Mouse (Mus musculus) heart, postnatal 0 days (tissue): ENCODE data around the gene Atic. TPM values are rescaled to one million over a fixed set of nuclear protein-coding genes. Genes with fewer than 3 reads are reported as not detected.

ENCODE experiments used
- ATAC-seq: fragments of 200-750 bp; cut with Nextera tagmentation; 2 replicates; pipeline ENCODE4 v1.8.0; 2017; ENCODE audit warnings: low read depth, moderate number of reproducible peaks, moderate library complexity; ENCODE audit not compliant: insufficient read depth
- DNase-seq: peaks from one replicate; pipeline ENCODE4 v3.0.0-alpha.2; 2016; ENCODE audit warnings: low spot score
- H3K27ac ChIP-seq: fragments of 300-500 bp; sonication (generic); 2 replicates; pipeline ENCODE4 v1.5.1; 2014; ENCODE audit warnings: low read depth, mild to moderate bottlenecking
- H3K27me3 ChIP-seq: fragments of 300-500 bp; sonication (generic); 2 replicates; pipeline ENCODE4 v1.6.1; 2014; ENCODE audit warnings: low read length, mixed read lengths; ENCODE audit not compliant: control insufficient read depth, insufficient read depth
- H3K36me3 ChIP-seq: fragments of 300-500 bp; sonication (generic); replicated peaks from 2 replicates; pipeline ENCODE4 v1.6.1; 2014; ENCODE audit warnings: low read length, mixed read lengths; ENCODE audit not compliant: control insufficient read depth, insufficient read depth
- H3K4me1 ChIP-seq: fragments of 300-500 bp; sonication (generic); 2 replicates; pipeline ENCODE4 v1.6.1; 2014; ENCODE audit warnings: antibody characterized with exemption; ENCODE audit not compliant: control insufficient read depth, insufficient read depth
- H3K4me2 ChIP-seq: fragments of 300-500 bp; sonication (generic); 2 replicates; pipeline ENCODE4 v1.6.1; 2014; ENCODE audit warnings: low read depth, mild to moderate bottlenecking, low read length, moderate library complexity
- H3K4me3 ChIP-seq: fragments of 300-500 bp; sonication (generic); 2 replicates; pipeline ENCODE4 v1.5.1; 2014; ENCODE audit warnings: low read depth, low read length
- H3K9ac ChIP-seq: fragments of 300-500 bp; sonication (generic); replicated peaks from 2 replicates; pipeline ENCODE4 v1.6.1; 2014; ENCODE audit warnings: low read depth, low read length, mixed read lengths
- H3K9me3 ChIP-seq: fragments of 300-500 bp; sonication (generic); replicated peaks from 2 replicates; pipeline ENCODE4 v1.6.1; 2016; ENCODE audit warnings: low read length; ENCODE audit not compliant: control insufficient read depth
- CTCF ChIP-seq: IDR thresholded peaks from 2 replicates; pipeline ENCODE4 v1.5.1; 2016; ENCODE audit warnings: antibody characterized with exemption, control low read depth, low read depth
- EP300 ChIP-seq: IDR thresholded peaks from 2 replicates; pipeline ENCODE4 v1.6.1; 2016; ENCODE audit warnings: antibody characterized with exemption, low read depth
- WGBS: fragments of 180-500 bp; shearing (Covaris S2); extraction: QIAGEN DNeasy Blood & Tissue Kit; methylation state at CpG from one replicate; pipeline ENCODE4 v1.1.7; 2014; 5-methylcytosine and 5-hydroxymethylcytosine counted together
- polyA plus RNA-seq: library from polyadenylated mRNA; unstranded; fragments of >200 nt; fragmentation: Nextera tagmentation; extraction: Ambion mirVana; gene quantifications from 2 replicates; pipeline ENCODE4 v1.2.1, GENCODE M21; 2015
- total RNA-seq: library from RNA; depleted of rRNA; stranded (reverse); fragments of >200 nt; gene quantifications from 2 replicates; pipeline ENCODE4 v1.2.3, GENCODE M21; 2014; ENCODE audit warnings: low replicate concordance

The Atic gene
- total and polyA plus RNA-seq, 2 experiments from 2014 or later = 23.3 to 29.5 TPM

DNA sequence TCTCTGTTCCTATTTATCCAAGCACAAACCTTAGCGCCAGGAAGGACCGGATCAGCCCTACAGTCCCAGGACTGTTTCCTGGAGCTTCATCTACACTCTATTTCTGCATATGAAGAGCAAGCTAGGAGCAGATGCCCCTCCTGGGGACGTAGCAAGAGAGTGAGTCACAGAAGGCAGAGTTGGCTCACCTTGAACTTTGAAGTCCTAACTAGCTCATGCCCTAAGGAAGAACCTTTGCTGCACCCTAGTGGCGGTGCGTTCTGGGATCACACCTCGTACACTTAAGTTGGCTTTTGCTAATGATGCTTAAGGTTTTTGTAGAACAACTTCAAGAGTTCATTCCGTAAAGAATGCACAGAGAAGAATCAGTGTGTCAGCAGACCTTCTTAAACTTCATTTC lies 25.3 kb upstream of the Atic start:
- Histone ChIP-seq H3K4me2 (no peak overlapping the region), H3K9ac (no peak overlapping the region), H3K4me1 (no peaks in the 10 kb centered on the region), H3K4me3 (no peak overlapping the region), H3K27me3 (no peaks in the 10 kb centered on the region), H3K27ac (no peak overlapping the region), H3K36me3 (no peaks in the 10 kb centered on the region), H3K9me3 (no peaks in the 10 kb centered on the region)
- TF ChIP-seq CTCF (peak; percentile 81), EP300 (no peak)
- DNase-seq (peak; percentile 43), ATAC-seq (no peak)
- WGBS = 21% methylated on average over 7 of the region's 7 CpGs

DNA sequence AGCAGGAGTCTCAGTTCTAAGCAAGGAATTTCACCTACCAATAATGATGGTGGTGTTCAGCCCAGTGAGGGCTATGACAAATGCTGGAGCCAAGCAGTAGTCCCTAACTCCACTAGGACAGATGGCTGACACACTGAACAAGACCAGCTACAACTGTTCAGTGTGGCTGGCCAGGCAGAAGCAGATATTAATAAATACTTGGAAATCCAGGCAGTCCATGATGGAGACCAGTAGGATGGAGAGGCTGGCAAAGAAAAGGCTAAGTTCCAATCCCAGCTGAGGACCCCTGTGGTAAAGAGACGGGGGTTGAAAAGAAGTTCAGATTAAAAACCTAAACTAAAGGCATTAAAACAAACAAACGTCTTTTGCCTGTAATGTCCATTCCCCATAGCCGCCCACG lies 17.3 kb upstream of the Atic start:
- Histone ChIP-seq H3K4me1 (no peaks in the 10 kb centered on the region), H3K4me2 (no peak overlapping the region), H3K4me3 (no peak overlapping the region), H3K9me3 (no peaks in the 10 kb centered on the region), H3K27ac (no peak overlapping the region), H3K36me3 (no peaks in the 10 kb centered on the region), H3K9ac (no peak overlapping the region), H3K27me3 (no peaks in the 10 kb centered on the region)
- no peak for DNase-seq
- 79% methylated on average over 4 of the region's 4 CpGs for WGBS
- no peak for ATAC-seq
- no peak for TF ChIP-seq CTCF
- no peak for TF ChIP-seq EP300

DNA sequence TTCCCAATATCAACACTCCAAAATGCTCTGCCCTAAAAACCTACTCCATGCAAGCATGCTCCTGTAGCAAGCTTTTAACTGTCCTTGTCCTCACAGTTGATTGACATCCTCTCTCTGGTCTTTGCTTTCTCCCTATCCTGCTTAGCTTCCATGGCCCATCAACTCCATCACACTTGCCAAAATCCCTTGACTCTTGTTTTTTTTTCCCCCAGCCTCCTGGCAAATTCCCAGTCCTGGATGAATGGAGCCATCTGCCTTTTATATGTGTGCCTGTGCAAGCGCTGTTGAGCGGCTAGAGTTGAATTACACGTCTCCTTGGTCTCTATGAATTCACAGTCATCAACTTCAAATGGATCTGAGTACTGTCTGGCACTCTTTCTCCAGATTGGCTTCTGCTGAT lies 16.5 kb upstream of the Atic start:
- DNase-seq = no peak
- H3K9me3 ChIP-seq = no peaks in the 10 kb centered on the region
- TF ChIP-seq CTCF (no peak), EP300 (no peak)
- H3K9ac ChIP-seq = no peak overlapping the region
- H3K4me3 ChIP-seq = no peak overlapping the region
- H3K4me2 ChIP-seq = no peak overlapping the region
- ATAC-seq = no peak
- no peaks in the 10 kb centered on the region for H3K4me1 ChIP-seq
- no peaks in the 10 kb centered on the region for H3K36me3 ChIP-seq
- 71% methylated on average over 3 of the region's 3 CpGs for WGBS
- no peak overlapping the region for H3K27ac ChIP-seq
- H3K27me3 ChIP-seq = no peaks in the 10 kb centered on the region

DNA sequence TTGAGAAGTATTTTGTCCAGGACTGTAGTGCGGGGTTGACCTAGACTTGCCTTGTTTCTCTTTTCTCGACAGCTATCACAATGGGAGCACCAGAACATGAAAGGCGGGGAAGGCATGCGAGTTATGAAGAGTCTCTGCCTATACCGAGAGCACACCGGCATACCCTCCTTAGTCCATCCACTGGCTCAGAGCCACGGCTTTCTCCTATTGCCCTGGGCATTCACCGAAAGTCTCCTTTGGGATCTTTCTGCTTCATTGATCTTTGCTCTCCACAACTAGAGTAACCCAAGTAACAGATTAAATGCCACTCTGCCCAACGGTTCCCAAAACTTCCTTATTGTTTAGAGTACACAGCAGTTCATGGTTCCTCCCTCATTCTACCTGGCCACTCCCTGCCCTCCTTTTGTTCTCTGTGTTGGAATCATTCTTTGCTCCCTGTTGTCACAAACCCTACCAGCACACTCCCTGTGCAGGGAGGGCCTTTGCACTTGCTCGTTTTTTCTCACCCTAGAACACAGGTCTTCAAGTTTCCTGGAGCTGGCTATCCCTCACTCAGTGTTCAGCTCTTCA lies 6.2 kb upstream of the Atic start:
- Histone ChIP-seq H3K4me2 (no peak overlapping the region), H3K27ac (no peak overlapping the region), H3K27me3 (no peaks in the 10 kb centered on the region), H3K4me1 (no peaks in the 10 kb centered on the region), H3K9me3 (no peaks in the 10 kb centered on the region), H3K9ac (no peak overlapping the region), H3K36me3 (no peaks in the 10 kb centered on the region), H3K4me3 (no peak overlapping the region)
- no peak for TF ChIP-seq EP300
- TF ChIP-seq CTCF = no peak
- no peak for DNase-seq
- no peak for ATAC-seq
- 58% methylated on average over 10 of the region's 10 CpGs for WGBS

DNA sequence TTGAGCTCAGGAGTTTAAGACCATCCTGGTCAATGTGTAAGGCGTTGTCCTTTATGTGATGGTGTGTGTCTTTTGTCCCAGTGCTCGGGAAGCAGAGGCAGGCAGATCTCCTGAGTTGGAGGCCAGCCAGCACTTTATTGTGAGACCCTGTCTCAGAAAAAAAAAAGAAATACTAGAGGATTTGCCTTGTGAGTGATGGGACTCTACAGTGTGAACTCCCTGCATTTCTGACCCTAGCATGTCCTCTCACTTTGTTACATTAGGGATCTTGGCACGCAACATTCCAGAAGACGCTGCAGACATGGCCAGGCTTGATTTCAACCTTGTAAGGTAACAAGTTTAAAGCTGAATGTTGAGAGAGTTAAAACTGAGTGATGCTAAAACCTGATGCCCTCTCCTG lies 3.7 kb downstream of the Atic start:
- H3K9me3 ChIP-seq = no peaks in the 10 kb centered on the region
- peaks cover 14% of the 10 kb centered on the region; the same call in 1 of the 2 replicates for H3K4me1 ChIP-seq
- peaks cover 51% of the 10 kb centered on the region for H3K36me3 ChIP-seq
- H3K27me3 ChIP-seq = no peaks in the 10 kb centered on the region
- H3K4me3 ChIP-seq = no peak overlapping the region
- H3K27ac ChIP-seq = no peak overlapping the region
- TF ChIP-seq CTCF (no peak), EP300 (no peak)
- no peak overlapping the region for H3K9ac ChIP-seq
- 94% methylated on average over 4 of the region's 4 CpGs for WGBS
- ATAC-seq = no peak
- H3K4me2 ChIP-seq = no peak overlapping the region
- DNase-seq = no peak

DNA sequence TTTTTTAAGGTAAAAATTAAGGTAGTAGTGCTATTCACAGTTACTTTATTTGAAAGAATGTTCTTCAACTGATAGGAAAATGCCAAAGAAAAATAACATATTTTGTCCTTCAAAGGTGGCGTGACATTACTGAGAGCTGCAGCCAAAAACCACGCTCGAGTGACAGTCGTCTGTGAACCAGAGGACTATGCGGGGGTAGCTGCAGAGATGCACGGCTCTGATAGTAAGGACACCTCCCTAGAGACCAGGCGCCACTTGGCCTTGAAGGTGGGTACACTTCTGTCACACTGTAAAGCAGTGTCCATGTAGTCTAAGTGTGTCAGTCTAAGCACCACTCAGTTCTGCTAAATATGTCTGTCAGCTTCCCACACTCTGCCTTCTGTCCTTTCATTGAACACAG lies 7.3 kb downstream of the Atic start:
- ATAC-seq = no peak
- 92% methylated on average over 7 of the region's 7 CpGs for WGBS
- peaks cover 85% of the 10 kb centered on the region for H3K36me3 ChIP-seq

More for the DNA sequence above, 7.3 kb downstream of the Atic start:
- H3K9me3 ChIP-seq = no peaks in the 10 kb centered on the region
- no peaks in the 10 kb centered on the region for H3K27me3 ChIP-seq
- DNase-seq = no peak
- H3K4me3 ChIP-seq = no peak overlapping the region
- no peak overlapping the region for H3K4me2 ChIP-seq
- no peaks in the 10 kb centered on the region for H3K4me1 ChIP-seq
- no peak overlapping the region for H3K9ac ChIP-seq
- TF ChIP-seq CTCF (no peak), EP300 (no peak)
- H3K27ac ChIP-seq = no peak overlapping the region
